Mouse (Mus musculus): ENCODE results near the gene Rmnd5b.

GRCm38 (mm10) chr11:51584057-51584430 is 51.7 kb downstream of the Rmnd5b start:
- no peak for TF ChIP-seq CTCF (IDR thresholded peaks at IDR 0.05; ENCODE audit: borderline replicate concordance, insufficient read depth, low read length)
- TF ChIP-seq POLR2A (IDR thresholded peaks at IDR 0.05; ENCODE audit: low read depth, low read length), result no peak

Data from embryonic fibroblast, embryonic 13.5 days (primary cell).